Mouse (Mus musculus): ENCODE results near the gene Tspyl4.
A peak's percentile ranks its signal among the peaks of the same experiment; 100 is the strongest.
"Not testable (repeated sequence)": the region's sequence is repeated elsewhere in the genome, so short reads cannot be mapped to it uniquely, and the experiment has no call there.

Gene Tspyl4

DNA sequence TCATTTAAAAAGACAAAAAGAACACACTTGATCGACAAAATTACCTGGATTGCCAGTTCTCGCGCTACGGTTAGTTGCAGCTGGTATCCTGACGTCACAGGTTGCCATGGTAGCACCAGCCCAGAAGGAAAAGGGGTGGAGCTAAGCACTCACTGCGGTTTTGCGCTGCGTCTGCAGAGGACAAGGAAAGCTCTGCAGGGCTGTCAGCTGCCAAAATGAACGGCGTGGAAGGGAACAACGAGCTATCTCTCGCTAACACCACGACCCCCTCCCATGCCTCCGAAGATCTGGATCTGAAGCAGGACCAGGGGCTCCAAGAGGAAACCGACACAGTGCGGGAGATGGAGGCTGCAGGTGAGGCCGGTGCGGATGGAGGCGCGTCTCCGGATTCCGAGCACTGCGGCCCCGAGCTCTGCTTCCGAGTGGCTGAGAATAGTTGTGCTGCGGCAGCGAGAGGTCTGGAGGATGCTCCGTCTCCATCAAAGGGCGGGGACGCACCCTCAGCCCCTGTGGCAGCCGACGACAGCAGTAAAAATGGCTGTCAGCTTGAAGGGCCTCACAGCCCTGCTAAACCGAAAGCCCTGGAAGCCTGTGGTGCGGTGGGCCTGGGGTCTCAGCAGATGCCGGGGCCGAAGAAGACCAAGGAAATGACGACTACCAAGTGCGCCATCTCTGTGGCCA lies at the start of gene Tspyl4:
TSS of gene Tspyl4 (plus strand) at position 144 of the 681 bp plus-strand sequence.
- DNase-seq (ENCODE audit: low read depth, low spot score): peak; percentile 98

DNA sequence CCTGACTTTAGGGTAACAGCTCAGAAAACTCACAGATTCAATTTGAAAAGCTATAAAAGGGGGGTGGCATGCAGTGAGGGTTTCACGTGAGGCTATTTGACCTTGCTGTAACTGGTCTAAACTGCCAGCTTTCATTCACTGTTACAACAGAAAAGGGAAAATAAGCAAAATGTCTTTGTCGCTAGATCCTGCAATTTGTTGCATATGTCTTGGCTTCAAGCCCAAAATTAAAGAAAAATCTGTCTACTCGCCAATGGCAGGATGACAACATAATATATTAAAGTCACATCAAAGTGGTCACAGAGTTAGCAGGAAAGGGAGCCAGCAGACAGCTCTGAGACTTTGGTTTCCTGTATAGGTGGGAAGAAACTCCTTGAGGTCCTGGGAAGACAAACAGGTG lies 49.5 kb upstream of the Tspyl4 start:
- DNase-seq (ENCODE audit: low read depth, low spot score): no peak

DNA sequence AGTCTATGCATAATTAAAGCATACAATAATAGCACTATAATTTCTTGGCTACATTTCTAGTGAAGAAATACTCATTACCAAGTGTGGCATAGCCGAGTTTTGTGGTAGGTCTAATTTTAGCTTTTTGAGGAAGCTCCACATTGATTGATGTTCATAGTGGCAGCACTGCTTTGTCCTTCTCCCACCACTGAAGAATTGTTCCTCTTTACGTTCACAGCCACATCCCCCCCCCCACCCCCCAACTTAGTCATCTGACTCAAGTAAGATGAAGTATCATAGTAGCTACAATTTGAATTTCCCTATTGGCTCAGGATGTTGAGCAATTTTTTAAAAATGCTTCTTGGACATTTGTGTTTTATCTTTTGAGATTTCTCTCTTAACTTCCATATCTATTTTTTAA lies 47.6 kb upstream of the Tspyl4 start:
- no peak for DNase-seq (ENCODE audit: low read depth, low spot score)

DNA sequence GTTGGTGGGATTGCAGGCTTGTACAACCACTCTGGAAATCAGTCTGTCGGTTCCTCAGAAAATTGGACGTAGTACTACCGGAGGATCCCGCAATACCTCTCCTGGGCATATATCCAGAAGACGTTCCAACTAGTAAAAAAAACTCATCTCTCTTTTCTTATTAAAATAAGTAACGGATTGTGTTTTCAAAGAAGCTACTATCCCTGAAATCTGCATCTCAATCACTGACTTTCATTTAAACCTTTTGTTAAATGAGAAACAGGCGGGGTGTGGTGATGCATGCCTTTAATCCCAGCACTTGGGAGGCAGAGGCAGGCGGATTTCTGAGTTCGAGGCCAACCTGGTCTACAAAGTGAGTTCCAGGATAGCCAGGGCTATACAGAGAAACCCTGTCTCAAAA lies 44.4 kb upstream of the Tspyl4 start:
- not testable (repeated sequence) for DNase-seq (ENCODE audit: low read depth, low spot score)

DNA sequence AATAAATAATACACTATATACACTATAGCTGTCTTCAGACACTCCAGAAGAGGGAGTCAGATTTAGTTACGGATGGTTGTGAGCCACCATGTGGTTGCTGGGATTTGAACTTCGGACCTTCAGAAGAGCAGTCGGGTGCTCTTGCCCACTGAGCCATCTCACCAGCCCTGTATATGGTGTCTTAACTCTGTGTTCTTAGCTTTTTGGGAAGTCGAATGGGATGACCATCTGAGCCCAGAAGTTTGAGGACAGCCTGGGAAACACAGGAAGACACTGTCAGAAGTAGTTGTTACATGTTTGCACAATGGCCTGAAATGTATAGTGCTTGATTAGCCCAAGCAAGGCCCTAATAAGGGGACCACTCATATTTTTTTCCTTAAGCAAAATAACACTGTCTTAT lies 32.1 kb upstream of the Tspyl4 start:
- DNase-seq (ENCODE audit: low read depth, low spot score): no peak

DNA sequence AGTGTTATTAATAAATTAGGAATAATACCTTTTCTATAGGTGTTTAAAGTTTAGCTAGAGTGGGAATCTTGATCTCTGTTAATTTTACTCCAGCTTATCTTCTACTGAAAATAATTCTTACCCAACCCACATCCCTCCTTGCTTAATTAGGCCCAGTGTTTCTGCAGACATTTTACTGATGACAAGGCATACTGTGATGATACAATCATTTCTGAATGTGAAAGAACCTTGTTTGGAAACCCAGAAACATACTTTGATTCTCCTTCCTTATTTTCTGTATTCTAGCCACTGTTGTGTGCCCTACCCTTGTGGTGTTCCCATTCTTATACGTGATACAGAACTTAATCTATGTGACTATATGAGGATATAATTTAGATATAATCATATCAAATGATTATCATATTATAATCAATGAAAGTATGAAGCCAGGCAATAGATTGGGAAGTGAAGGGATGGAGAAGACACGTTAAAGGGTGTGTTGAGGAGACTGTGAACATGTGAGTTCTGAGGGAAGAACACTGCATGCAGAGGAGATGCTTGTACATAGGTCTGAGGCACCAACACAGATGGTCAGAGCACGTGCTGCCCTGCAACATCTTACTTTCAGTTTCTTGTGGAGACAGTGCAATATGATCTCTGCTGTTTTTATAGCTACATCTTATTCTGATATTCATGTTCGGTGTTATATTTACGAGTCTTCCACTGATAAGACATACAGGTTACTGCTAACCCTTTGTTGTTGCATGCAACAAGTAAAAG lies 29.8 kb upstream of the Tspyl4 start:
- peak; percentile 22 for DNase-seq (ENCODE audit: low read depth, low spot score)

- DNase-seq (ENCODE audit: low read depth, low spot score): peak; percentile 38
Measured at GRCm38 (mm10) chr10:34271681-34272080, 25.6 kb upstream of the Tspyl4 start.

DNA sequence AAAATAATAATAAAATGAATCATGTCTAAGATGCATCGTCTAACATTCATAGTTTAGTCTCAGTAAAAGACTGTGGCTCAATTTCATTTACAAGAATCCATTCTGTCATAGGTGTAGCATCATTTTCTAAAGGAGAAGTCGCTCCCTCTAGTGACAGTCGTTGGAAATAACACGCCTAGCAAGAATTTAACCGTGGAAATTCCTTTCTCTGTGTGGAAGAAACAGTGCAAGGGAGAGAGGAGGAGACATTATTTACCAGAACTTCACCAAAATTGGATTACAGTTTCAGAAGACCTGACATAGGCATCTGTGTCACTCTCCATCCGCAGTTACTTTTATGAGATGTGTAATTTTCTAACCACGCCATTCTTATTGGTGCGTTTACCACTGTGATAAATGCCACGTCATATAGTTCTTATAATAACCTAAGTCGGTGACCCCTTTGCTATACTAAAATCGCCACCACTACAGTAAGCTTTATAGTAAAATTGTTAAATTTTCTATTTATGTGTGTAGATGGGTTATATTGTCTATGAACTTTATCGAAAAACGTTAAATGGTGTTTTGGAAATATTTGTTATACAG lies 16.6 kb upstream of the Tspyl4 start:
- DNase-seq (ENCODE audit: low read depth, low spot score): peak; percentile 90

DNA sequence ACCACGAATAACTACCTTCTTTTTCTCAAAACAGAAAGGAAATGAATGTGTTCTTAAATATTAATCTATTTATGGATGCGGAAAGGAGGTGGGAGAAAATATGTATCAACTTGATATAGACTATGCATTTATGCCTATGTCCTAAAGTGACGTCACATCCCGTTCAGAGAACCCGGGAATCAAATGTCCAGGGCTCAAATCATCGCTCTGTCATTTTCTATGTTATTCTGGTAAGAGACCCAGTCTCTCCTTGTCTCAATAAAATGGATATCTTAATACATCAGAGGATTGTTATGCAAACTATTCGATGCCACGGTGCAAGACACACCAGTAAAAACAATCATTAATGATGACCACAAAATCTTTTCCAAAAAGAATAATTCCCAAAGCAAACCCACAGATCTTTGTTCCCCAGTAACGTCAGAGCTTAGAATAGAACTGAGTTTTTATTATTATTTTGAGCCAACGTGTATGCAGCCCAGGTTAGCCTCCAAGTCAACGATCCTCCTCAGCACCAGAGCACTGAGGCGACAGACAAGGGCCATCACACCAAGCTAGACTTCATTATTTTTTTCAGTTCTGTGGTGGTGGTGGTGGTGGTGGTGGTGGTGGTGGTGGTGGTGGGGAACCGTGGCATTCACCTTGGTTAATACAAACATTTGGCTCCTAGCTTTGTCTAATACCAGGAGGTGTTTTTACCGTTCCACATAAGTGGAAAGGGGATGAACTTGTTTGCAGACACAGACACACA lies 15.9 kb upstream of the Tspyl4 start:
- DNase-seq (ENCODE audit: low read depth, low spot score): peak; percentile 71

DNA sequence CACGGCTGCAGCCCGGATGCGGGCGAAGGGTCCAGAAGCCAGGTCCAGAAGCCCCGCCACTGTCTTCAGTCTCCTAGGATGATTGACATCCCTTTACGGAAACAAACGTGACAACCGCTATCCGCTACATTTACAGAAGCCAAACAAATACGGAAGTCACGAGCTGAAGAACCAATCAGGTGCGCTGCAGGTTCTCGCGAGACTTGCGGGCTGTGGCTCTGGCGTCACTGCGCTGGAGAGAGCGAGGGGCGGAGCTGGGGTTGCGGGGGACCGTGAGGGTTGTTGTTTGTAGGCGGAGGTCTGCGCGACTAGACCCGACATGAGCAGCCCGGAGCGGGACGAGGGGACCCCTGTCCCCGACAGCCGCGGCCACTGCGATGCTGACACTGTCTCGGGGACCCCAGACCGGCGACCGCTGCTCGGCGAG lies 15.3 kb upstream of the Tspyl4 start, which contains the start of gene Tspyl1:
TSS of gene Tspyl1 (plus strand) at position 229 of the 427 bp plus-strand sequence.
- peak; percentile 98 for DNase-seq (ENCODE audit: low read depth, low spot score)

DNA sequence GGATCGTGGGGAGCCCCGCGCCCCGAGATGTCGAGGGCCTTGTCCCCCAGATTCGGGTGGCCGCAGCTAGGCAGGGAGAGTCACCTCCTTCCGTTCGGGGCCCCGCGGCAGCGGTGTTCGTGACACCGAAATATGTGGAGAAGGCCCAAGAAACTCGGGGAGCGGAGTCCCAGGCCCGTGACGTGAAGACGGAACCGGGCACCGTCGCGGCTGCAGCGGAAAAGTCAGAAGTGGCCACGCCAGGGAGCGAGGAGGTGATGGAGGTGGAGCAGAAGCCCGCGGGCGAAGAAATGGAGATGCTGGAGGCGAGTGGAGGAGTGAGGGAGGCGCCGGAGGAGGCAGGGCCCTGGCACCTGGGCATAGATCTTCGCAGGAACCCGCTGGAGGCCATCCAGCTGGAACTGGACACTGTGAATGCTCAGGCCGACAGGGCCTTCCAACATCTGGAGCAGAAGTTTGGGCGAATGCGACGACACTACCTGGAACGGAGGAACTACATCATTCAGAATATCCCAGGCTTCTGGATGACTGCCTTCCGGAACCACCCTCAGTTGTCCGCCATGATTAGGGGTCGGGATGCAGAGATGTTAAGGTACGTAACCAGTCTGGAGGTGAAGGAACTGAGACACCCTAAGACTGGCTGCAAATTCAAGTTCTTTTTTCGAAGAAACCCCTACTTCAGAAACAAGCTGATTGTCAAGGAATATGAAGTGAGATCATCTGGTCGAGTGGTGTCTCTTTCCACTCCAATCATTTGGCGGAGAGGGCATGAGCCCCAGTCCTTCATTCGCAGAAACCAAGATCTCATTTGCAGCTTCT lies 14.6 kb upstream of the Tspyl4 start:
- DNase-seq (ENCODE audit: low read depth, low spot score): peak; percentile 64

DNA sequence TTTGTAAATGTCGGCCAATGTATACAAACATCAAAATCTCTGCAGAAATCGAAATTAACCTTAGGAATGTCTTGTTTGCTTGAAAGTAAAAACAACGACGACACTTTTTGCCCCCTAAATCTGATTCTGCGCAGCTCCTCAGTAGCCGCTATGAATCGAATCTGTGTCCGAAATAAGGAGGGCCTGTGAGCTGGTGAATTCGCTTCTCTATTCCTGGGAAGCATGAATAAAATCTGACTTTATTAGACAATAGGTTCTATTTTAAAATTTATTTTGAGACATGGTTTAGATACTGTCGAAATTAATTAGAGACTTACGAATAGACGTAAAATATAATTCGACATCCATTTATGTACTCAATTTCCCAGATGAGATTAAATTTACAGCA lies 337 bp upstream of the Tspyl4 start:
- DNase-seq (ENCODE audit: low read depth, low spot score): no peak

DNA sequence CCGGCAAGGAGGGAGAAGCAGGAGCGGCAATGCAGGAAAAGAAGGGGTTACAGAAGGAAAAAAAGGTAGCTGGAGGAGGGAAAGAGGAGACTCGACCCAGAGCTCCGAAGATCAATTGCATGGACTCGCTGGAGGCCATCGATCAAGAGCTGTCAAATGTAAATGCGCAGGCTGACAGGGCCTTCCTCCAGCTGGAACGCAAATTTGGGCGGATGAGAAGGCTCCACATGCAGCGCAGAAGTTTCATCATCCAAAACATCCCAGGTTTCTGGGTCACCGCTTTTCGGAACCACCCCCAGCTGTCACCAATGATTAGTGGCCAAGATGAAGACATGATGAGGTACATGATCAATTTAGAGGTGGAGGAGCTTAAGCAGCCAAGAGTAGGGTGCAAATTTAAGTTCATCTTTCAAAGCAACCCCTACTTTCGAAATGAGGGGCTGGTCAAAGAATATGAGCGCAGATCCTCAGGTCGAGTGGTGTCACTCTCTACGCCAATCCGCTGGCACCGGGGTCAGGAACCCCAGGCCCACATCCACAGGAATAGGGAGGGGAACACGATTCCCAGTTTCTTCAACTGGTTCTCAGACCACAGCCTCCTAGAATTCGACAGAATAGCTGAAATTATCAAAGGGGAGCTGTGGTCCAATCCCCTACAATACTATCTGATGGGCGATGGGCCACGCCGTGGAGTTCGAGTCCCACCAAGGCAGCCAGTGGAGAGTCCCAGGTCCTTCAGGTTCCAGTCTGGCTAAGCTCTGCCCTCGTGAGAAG lies 925 bp downstream of the Tspyl4 start:
- no peak for DNase-seq (ENCODE audit: low read depth, low spot score)

DNA sequence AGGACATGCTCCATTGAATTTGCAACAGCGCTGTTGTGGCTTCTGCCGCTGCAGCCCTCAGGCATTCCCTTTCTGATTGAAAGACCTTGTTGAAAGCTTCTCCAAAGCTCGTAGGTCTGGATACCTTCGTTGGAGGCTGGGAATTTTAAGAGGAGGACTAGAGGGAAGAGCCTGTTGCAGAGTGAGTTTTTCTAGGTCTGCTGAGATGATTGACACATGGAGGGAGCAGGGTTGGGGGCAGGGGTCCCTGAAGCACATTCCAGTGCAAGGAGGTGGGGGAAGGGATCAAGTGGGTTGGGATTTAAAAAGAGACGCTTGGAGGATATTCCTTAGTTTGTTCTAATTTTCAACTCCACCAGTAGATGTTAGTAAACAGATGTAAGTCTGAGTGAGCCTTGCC lies 3.1 kb downstream of the Tspyl4 start:
- DNase-seq (ENCODE audit: low read depth, low spot score): no peak

- DNase-seq (ENCODE audit: low read depth, low spot score): peak; percentile 60
Measured at GRCm38 (mm10) chr10:34307070-34307469, 9.8 kb downstream of the Tspyl4 start.

DNA sequence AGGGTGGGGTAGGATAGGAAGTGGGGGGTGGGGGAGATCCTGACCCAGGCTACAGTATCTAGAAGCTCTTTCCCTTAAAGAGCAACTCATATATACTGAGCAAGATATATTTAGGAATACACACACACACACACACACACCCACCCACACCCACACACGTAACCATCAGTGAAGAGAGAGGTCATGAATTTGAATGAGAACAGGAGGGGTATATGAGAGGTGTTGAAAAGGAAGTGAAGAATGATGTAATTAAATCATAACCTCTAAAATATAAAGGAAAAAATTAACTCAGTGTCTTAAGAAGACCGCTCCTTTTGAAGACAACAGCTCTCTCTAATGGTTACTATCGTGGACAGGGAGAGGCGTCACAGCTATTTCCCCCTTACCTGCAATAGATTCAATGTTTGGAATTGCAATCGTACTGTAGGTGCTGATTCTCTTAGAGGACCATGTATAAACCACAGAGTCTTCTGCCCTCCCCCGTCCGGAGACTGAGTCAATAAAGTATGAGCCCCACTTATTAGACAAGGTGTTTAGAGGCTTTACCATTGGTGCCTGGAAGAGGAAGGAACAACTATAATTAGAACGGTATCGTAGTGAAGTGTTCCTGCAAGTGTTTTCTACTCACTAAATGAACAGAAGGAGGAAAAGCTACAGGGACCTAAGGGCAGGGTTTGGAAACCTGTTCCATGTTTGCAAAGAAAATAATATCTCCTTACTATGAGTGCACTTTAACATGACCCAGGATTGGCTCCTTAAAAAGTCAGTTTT lies 12.9 kb downstream of the Tspyl4 start:
- DNase-seq (ENCODE audit: low read depth, low spot score): no peak

GRCm38 (mm10) chr10:34312536-34312935 lies 15.3 kb downstream of the Tspyl4 start:
- DNase-seq (ENCODE audit: low read depth, low spot score): peak; percentile 18

DNA sequence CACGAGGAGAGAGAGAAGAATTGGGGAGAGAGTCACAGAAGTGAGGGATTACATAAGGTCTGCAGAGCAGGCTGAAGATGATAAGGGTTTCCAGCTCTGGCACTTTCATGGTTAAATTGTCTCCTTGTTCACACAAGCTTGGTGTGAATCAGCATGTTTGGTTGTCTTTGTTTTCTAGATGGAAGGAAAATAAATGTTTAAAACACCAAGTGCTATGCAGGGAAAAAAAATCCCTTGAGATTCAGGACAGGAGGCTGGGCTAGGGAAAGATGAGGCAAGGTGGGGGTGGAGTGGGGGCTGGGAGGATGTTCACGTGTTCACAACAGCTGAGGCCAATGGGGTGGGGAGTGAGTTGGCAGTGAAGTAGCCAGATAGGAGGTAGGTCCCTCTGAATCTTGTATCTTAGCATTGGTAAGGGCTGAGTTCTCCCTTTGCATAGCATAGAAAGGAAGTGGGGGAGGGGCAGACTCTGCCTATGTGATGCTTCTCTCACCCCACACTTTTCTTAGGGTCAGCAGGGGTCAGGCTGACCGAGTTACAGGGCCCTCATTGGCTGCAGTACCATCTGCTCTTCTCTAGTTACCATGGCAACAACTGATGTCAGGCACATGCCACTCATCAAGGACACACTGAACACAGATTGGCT lies 19.5 kb downstream of the Tspyl4 start:
- no peak for DNase-seq (ENCODE audit: low read depth, low spot score)

- no peak for DNase-seq (ENCODE audit: low read depth, low spot score)
Measured at GRCm38 (mm10) chr10:34317217-34317606, 20.0 kb downstream of the Tspyl4 start.

Data from 3T3-L1 (cell line).